Mouse (Mus musculus) erythroblast, embryonic 14.5 days (primary cell): ENCODE measurements around the gene Zfp119b.

Source experiments
- GATA1 ChIP-seq: IDR thresholded peaks from 2 replicates; pipeline ENCODE4 v1.6.1; 2012; ENCODE audit warnings: low read length, inconsistent platforms, mixed read lengths
- TAL1 ChIP-seq: IDR thresholded peaks from 3 replicates; pipeline ENCODE4 v1.6.1; 2012; ENCODE audit warnings: low read length, inconsistent platforms, mixed read lengths

DNA sequence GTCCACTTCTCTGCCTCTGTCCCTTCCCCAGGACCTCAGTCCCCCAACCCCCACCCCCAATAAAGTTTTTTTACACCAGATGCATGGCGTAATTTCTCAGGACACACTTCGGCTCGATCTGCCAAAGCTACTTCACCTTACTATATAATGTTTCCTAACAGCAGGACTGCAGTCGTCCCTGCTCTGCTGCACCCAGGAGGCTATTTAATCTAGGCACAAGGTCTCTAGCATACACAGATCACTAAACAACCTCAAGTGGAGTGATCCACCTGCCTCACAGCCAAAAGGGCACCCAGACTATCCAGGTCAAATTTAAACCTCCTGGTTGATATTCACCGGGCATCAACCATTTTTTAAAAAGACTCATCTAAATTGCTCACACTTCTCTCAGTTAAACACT, 3.6 kb downstream of the Zfp119b start:
- no peak for TF ChIP-seq TAL1
- TF ChIP-seq GATA1: no peak
